Mouse (Mus musculus): ENCODE data around the gene Gsta3. TPM values are rescaled to one million over a fixed set of nuclear protein-coding genes. Genes with fewer than 3 reads are reported as not detected.
A peak's percentile ranks its signal among the peaks of the same experiment; 100 is the strongest.
"Not testable (repeated sequence)": the region's sequence is repeated elsewhere in the genome, so short reads cannot be mapped to it uniquely, and the experiment has no call there.

The Gsta3 gene
- 21.7 and 24.6 TPM in 2 replicates for polyA plus RNA-seq (2015; fragmentation: Nextera tagmentation; extraction: Ambion mirVana)

DNA sequence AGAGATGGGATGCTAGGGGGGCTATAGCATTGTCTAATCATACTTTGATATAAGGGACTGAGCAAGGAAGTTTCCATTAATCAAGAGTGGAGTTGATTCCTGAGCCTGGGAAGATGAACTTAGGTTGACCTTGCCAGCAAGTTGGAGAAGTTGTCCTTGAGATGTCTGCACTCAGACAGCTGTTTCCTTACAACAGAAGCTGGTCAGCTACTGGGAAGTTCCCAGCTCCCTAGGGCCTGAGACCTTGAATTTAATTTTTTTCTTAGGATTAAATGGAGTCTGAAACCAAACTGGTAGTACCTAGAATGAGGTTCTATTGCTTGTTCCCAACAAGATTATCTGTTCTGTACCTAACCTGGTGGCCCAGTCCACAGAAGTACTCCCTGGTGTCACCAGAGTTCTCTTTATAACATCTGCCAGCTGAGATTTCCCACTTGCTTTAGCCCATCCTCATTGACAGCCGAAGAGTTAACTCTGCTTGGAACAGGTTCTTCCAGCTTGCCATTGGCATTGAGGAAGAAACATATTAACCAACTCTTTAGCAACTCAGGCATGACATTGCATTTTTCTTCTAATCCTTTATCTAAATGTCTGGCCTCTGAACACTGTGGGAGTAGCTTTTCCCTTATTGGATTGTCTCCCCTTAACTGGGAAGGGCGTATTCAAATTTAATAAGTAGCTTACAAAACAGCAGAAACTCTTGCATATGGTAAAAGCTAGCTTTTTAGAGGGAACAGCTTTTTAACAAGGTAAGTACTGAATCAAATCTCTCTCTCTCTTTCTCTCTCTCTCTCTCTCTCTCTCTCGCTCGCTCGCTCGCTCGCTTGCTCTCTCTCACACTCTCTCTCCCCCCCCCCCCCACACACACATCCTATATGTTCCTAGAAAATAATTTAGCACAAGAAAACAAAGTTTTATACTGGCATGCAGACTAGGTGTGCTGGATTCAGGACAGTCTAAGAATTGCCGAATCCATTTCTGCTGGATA, at the start of gene Gsta3:
Gene Gsta3 (plus strand): TSS at position 679 of the 988 bp plus-strand sequence.
- 54% methylated on average over 8 of the region's 8 CpGs for WGBS
- H3K9me3 ChIP-seq (replicated peaks; ENCODE audit: low read length) = no peaks in the 10 kb centered on the region
- peak within 1 kb of the TSS; percentile 78 for H3K27ac ChIP-seq
- no peak within 1 kb of the TSS for H3K4me2 ChIP-seq (ENCODE audit: low read length)
- no peaks in the 10 kb centered on the region for H3K36me3 ChIP-seq (ENCODE audit: insufficient read depth, low read length)
- peak; percentile 92 for ATAC-seq (replicated peaks; ENCODE audit: low FRiP score, low read depth)
- no peak within 1 kb of the TSS for H3K9ac ChIP-seq (ENCODE audit: low read depth, low read length)
- no peaks in the 10 kb centered on the region for H3K27me3 ChIP-seq (ENCODE audit: insufficient read depth, low read length)
- DNase-seq (ENCODE audit: low spot score) = peak; percentile 60
- 0 out of 2 replicates have a peak, but pooled peaks cover 4% of the 10 kb centered on the region for H3K4me1 ChIP-seq (replicated peaks; ENCODE audit: insufficient read depth, low read length)
- TF ChIP-seq CTCF (IDR thresholded peaks at IDR 0.05; ENCODE audit: low read depth) = no peak
- no peak within 1 kb of the TSS for H3K4me3 ChIP-seq (replicated peaks; ENCODE audit: low read depth, low read length)

DNA sequence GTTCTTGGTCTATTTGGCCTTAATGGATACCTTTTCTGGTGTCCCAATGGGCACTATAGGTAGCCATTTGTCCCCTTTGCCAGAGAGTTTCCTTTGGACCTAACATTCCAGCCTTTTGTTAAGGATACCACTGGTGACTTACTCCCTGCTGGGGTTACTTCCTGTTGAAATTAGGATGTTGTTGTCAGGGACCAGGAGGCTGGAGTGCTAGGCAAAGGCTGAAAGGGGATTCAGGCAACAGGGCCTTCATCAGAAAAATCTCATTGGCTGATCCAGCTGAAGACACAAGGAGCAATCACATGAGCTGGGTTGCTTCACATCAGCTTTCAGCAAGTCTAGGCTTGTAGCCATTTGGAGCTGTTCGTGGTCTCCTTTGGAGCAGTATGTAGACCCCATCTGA, 34.1 kb upstream of the Gsta3 start:
- Histone ChIP-seq H3K27me3 (ENCODE audit: insufficient read depth, low read length) (no peaks in the 10 kb centered on the region), H3K9me3 (replicated peaks; ENCODE audit: low read length) (no peaks in the 10 kb centered on the region), H3K4me1 (replicated peaks; ENCODE audit: insufficient read depth, low read length) (no peaks in the 10 kb centered on the region), H3K9ac (ENCODE audit: low read depth, low read length) (no peak overlapping the region), H3K4me2 (ENCODE audit: low read length) (no peak overlapping the region), H3K36me3 (ENCODE audit: insufficient read depth, low read length) (no peaks in the 10 kb centered on the region), H3K27ac (no peak overlapping the region), H3K4me3 (replicated peaks; ENCODE audit: low read depth, low read length) (no peak overlapping the region)
- no peak for TF ChIP-seq CTCF (IDR thresholded peaks at IDR 0.05; ENCODE audit: low read depth)
- no peak for ATAC-seq (replicated peaks; ENCODE audit: low FRiP score, low read depth)
- no peak for DNase-seq (ENCODE audit: low spot score)
- 91% methylated on average over 1 of the region's 1 CpGs for WGBS

DNA sequence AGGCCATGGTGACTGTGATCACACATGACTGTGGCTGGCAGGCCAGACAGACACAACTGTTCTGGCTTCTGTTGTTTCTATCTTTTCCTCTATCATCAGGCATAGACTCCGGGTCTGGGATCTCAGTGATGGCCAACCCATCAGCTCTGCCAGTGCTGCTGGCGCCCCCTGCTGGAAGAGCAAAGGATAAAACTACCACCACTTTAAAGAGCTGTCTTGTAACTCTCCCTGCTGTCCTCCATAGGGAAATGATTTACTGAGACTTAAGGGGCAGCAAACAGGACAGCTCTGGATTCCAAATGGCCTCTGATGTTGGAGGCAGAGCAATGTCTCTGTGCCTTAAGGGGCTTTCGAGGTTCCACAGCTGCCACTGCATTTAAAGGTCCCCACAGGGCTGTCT, 26.9 kb upstream of the Gsta3 start:
- not testable (repeated sequence) for H3K4me3 ChIP-seq (replicated peaks; ENCODE audit: low read depth, low read length); DNase-seq (ENCODE audit: low spot score); H3K36me3 ChIP-seq (ENCODE audit: insufficient read depth, low read length); H3K4me2 ChIP-seq (ENCODE audit: low read length); H3K27ac ChIP-seq; H3K9me3 ChIP-seq (replicated peaks; ENCODE audit: low read length); H3K27me3 ChIP-seq (ENCODE audit: insufficient read depth, low read length); H3K4me1 ChIP-seq (replicated peaks; ENCODE audit: insufficient read depth, low read length); H3K9ac ChIP-seq (ENCODE audit: low read depth, low read length)
- TF ChIP-seq CTCF (IDR thresholded peaks at IDR 0.05; ENCODE audit: low read depth) = peak; percentile 46
- WGBS = 31% methylated on average over 2 of the region's 3 CpGs
- ATAC-seq (replicated peaks; ENCODE audit: low FRiP score, low read depth) = peak; percentile 47; the same call in 1 of the 2 replicates

GRCm38 (mm10) chr1:21213991-21214692, 26.2 kb upstream of the Gsta3 start:
- not testable (repeated sequence) for H3K9ac ChIP-seq (ENCODE audit: low read depth, low read length); H3K27ac ChIP-seq; DNase-seq (ENCODE audit: low spot score); H3K4me2 ChIP-seq (ENCODE audit: low read length); H3K9me3 ChIP-seq (replicated peaks; ENCODE audit: low read length); ATAC-seq (replicated peaks; ENCODE audit: low FRiP score, low read depth); H3K27me3 ChIP-seq (ENCODE audit: insufficient read depth, low read length); H3K4me3 ChIP-seq (replicated peaks; ENCODE audit: low read depth, low read length); H3K4me1 ChIP-seq (replicated peaks; ENCODE audit: insufficient read depth, low read length); H3K36me3 ChIP-seq (ENCODE audit: insufficient read depth, low read length)
- whole genome bisulfite sequencing = 74% methylated on average over 6 of the region's 6 CpGs

GRCm38 (mm10) chr1:21218489-21218919, 21.9 kb upstream of the Gsta3 start, which contains the start of gene Tmem14a:
TSS of gene Tmem14a (plus strand) at chr1:21218575.
- 2% methylated on average over 17 of the region's 17 CpGs for WGBS
- no peaks in the 10 kb centered on the region for H3K9me3 ChIP-seq (replicated peaks; ENCODE audit: low read length)
- H3K27me3 ChIP-seq (ENCODE audit: insufficient read depth, low read length) = no peaks in the 10 kb centered on the region
- ATAC-seq (replicated peaks; ENCODE audit: low FRiP score, low read depth) = peak; percentile 88
- peak within 1 kb of the TSS; percentile 59 for H3K4me3 ChIP-seq (replicated peaks; ENCODE audit: low read depth, low read length)
- peak within 1 kb of the TSS; percentile 76 for H3K9ac ChIP-seq (ENCODE audit: low read depth, low read length)
- no peaks in the 10 kb centered on the region for H3K36me3 ChIP-seq (ENCODE audit: insufficient read depth, low read length)
- H3K27ac ChIP-seq = peak within 1 kb of the TSS; percentile 67
- no peaks in the 10 kb centered on the region; the same call in 1 of the 2 replicates for H3K4me1 ChIP-seq (replicated peaks; ENCODE audit: insufficient read depth, low read length)
- H3K4me2 ChIP-seq (ENCODE audit: low read length) = peak within 1 kb of the TSS; percentile 81
- peak; percentile 89 for DNase-seq (ENCODE audit: low spot score)
- TF ChIP-seq CTCF (IDR thresholded peaks at IDR 0.05; ENCODE audit: low read depth) = peak; percentile 98

DNA sequence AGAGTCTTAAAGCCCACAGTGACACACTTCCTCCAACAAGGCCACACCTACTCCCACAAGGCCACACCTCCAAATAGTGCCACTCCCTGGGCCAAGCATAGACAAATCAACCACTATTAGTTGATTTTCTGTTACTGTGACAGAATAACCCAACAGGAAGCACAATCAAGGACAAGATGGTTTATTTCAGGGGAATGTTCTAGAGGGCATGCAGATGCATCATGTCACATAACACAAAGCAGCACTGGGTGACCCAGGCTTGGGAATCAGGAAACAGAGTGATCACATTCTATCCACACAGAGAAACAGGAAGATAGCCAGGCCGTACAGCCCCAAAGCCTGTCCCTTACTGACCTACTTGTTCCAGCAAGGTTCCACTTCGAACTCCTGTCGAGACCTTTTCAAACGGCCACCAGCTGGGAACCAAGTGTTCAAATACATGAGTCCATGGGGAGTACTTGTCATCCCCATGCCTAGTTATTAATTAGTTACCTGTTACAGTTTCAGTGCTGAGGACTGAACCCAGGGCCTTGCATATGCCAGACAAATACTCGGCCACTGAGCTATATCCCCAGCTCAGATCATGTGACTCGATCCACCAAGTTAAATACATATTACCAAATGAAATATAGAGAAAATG, 12.5 kb upstream of the Gsta3 start:
- no peak for DNase-seq (ENCODE audit: low spot score)
- no peak for ATAC-seq (replicated peaks; ENCODE audit: low FRiP score, low read depth)
- WGBS = 85% methylated on average over 6 of the region's 6 CpGs

DNA sequence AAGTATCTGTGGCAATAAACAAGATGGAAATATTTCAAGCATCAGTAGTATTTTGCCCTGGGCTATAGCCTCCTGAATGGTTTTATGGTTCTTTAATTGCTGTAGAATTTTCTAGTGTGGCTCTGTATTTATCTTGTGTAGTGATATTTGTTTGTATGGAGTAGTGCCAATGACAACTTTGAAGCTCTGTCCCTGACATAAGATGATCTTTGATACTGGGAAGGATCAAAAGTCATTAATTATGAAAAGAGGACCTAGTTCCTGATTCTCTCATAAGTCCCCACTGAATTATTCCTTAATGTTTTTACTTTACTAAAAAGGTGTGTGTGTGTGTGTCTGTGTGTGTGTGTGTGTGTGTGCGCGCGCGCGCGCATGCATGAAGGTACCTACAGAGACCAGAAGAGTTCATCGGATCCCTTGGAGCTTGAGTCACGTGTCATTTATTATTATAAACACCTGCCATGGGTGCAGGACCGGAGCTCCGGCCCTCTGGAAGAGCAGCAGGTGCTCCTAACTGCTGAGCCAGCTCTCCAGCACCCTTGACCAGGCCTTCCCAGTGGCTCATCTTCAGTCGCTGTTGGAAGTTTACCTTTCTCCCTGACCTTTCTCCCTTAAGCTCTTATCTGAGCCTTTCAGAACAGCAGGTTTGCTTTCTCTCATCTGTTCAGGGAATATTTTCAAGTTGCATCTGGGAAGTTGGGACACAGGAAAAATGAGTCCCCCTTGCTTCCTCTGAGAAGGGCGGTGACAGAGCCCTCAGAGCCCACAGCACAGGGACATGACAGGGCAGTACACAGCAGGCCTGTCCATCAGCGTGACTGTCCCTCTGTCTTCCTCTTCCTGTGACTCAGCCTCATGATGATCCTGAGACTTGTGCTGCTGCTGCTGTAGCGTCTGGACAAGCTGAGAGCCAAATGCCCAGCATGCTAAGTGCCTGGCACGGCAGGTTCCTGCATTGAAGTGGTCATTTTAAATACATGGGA, 11.4 kb upstream of the Gsta3 start:
- H3K27ac ChIP-seq; H3K9ac ChIP-seq (ENCODE audit: low read depth, low read length); H3K27me3 ChIP-seq (ENCODE audit: insufficient read depth, low read length); ATAC-seq (replicated peaks; ENCODE audit: low FRiP score, low read depth); H3K4me3 ChIP-seq (replicated peaks; ENCODE audit: low read depth, low read length); H3K36me3 ChIP-seq (ENCODE audit: insufficient read depth, low read length); DNase-seq (ENCODE audit: low spot score); H3K9me3 ChIP-seq (replicated peaks; ENCODE audit: low read length); H3K4me2 ChIP-seq (ENCODE audit: low read length); H3K4me1 ChIP-seq (replicated peaks; ENCODE audit: insufficient read depth, low read length): not testable (repeated sequence)
- WGBS = 72% methylated on average over 15 of the region's 15 CpGs

More for the DNA sequence above, 12.5 kb upstream of the Gsta3 start:
- no peak overlapping the region for H3K4me2 ChIP-seq (ENCODE audit: low read length)
- H3K4me1 ChIP-seq (replicated peaks; ENCODE audit: insufficient read depth, low read length) = no peaks in the 10 kb centered on the region
- H3K9ac ChIP-seq (ENCODE audit: low read depth, low read length) = no peak overlapping the region
- H3K27me3 ChIP-seq (ENCODE audit: insufficient read depth, low read length) = no peaks in the 10 kb centered on the region
- no peaks in the 10 kb centered on the region for H3K9me3 ChIP-seq (replicated peaks; ENCODE audit: low read length)
- no peaks in the 10 kb centered on the region for H3K36me3 ChIP-seq (ENCODE audit: insufficient read depth, low read length)
- no peak overlapping the region for H3K4me3 ChIP-seq (replicated peaks; ENCODE audit: low read depth, low read length)
- no peak overlapping the region for H3K27ac ChIP-seq
- no peak for TF ChIP-seq CTCF (IDR thresholded peaks at IDR 0.05; ENCODE audit: low read depth)
